Mouse (Mus musculus) stomach, postnatal 0 days (tissue): ENCODE results near the gene Olfr854. TPM values are rescaled to one million over a fixed set of nuclear protein-coding genes. Genes with fewer than 3 reads are reported as not detected.

Experiments
- ATAC-seq: fragments of 200-750 bp; cut with Nextera tagmentation; 2 replicates; pipeline ENCODE4 v1.8.0; 2017; ENCODE audit not compliant: low FRiP score, low TSS enrichment
- DNase-seq: peaks from one replicate; pipeline ENCODE4 v3.0.0-alpha.2; 2016; ENCODE audit warnings: low spot score
- H3K27ac ChIP-seq: fragments of 300-500 bp; sonication (generic); replicated peaks from 2 replicates; pipeline ENCODE4 v1.5.1; 2014; ENCODE audit warnings: mild to moderate bottlenecking, control low read depth
- H3K27me3 ChIP-seq: fragments of 300-500 bp; sonication (generic); 2 replicates; pipeline ENCODE4 v1.6.1; 2014; ENCODE audit warnings: low read length; ENCODE audit not compliant: control insufficient read depth, insufficient read depth
- H3K36me3 ChIP-seq: fragments of 300-500 bp; sonication (generic); 2 replicates; pipeline ENCODE4 v1.6.1; 2014; ENCODE audit warnings: low read length, mixed read lengths; ENCODE audit not compliant: control insufficient read depth, insufficient read depth
- H3K4me1 ChIP-seq: fragments of 300-500 bp; sonication (generic); replicated peaks from 2 replicates; pipeline ENCODE4 v1.6.1; 2014; ENCODE audit warnings: antibody characterized with exemption; ENCODE audit not compliant: control insufficient read depth, insufficient read depth
- H3K4me2 ChIP-seq: fragments of 300-500 bp; sonication (generic); replicated peaks from 2 replicates; pipeline ENCODE4 v1.6.1; 2014; ENCODE audit warnings: low read depth, mild to moderate bottlenecking, control low read depth, moderate library complexity
- H3K4me3 ChIP-seq: fragments of 300-500 bp; sonication (generic); 2 replicates; pipeline ENCODE4 v1.5.1; 2014; ENCODE audit warnings: low read depth, low read length, control low read depth
- H3K9ac ChIP-seq: fragments of 300-500 bp; sonication (generic); 2 replicates; pipeline ENCODE4 v1.6.1; 2014; ENCODE audit warnings: mild to moderate bottlenecking, low read length, control low read depth, mixed read lengths
- H3K9me3 ChIP-seq: fragments of 300-500 bp; sonication (generic); 2 replicates; pipeline ENCODE4 v1.6.1; 2016; ENCODE audit warnings: low read length; ENCODE audit not compliant: control insufficient read depth
- CTCF ChIP-seq: IDR thresholded peaks from 2 replicates; pipeline ENCODE4 v1.5.1; 2016; ENCODE audit warnings: antibody characterized with exemption, low read depth, mild to moderate bottlenecking, moderate library complexity
- EP300 ChIP-seq: optimal IDR thresholded peaks from 2 replicates; pipeline ENCODE3; 2016; ENCODE audit warnings: antibody characterized with exemption
- WGBS: fragments of 180-500 bp; shearing (Covaris S2); extraction: QIAGEN DNeasy Blood & Tissue Kit; methylation state at CpG from one replicate; pipeline ENCODE4 v1.1.7; 2014; 5-methylcytosine and 5-hydroxymethylcytosine counted together
- polyA plus RNA-seq: library from polyadenylated mRNA; unstranded; fragments of >200 nt; fragmentation: Nextera tagmentation; extraction: Ambion mirVana; gene quantifications from 2 replicates; pipeline ENCODE4 v1.2.1, GENCODE M21; 2015

Olfr854 gene
- not detected in 2 replicates for polyA plus RNA-seq

- H3K9me3 ChIP-seq: no peaks in the 10 kb centered on the region
- H3K4me2 ChIP-seq: no peak within 1 kb of the TSS
- no peaks in the 10 kb centered on the region for H3K27me3 ChIP-seq
- DNase-seq (no peak), ATAC-seq (no peak)
- H3K9ac ChIP-seq: no peak within 1 kb of the TSS
- no peak within 1 kb of the TSS for H3K27ac ChIP-seq
- 59% methylated on average over 1 of the region's 1 CpGs for WGBS
- H3K4me3 ChIP-seq: no peak within 1 kb of the TSS
- no peaks in the 10 kb centered on the region for H3K36me3 ChIP-seq
- no peaks in the 10 kb centered on the region for H3K4me1 ChIP-seq
- no peak for TF ChIP-seq EP300
- no peak for TF ChIP-seq CTCF
Measured at GRCm38 (mm10) chr9:19567282-19567681, at the start of gene Olfr854. TSS of gene Olfr854 (minus strand) at chr9:19567382.

- Histone ChIP-seq H3K27ac (no peak within 1 kb of the TSS), H3K9ac (no peak within 1 kb of the TSS), H3K36me3 (no peaks in the 10 kb centered on the region), H3K9me3 (no peaks in the 10 kb centered on the region), H3K27me3 (no peaks in the 10 kb centered on the region), H3K4me2 (no peak within 1 kb of the TSS), H3K4me3 (no peak within 1 kb of the TSS), H3K4me1 (no peaks in the 10 kb centered on the region)
- DNase-seq (no peak), ATAC-seq (no peak)
- TF ChIP-seq CTCF (no peak), EP300 (no peak)
Measured at GRCm38 (mm10) chr9:19582317-19582716, 15.1 kb upstream of the Olfr854 start, which contains the start of gene Olfr855. TSS of gene Olfr855 (plus strand) at chr9:19582617.

DNA sequence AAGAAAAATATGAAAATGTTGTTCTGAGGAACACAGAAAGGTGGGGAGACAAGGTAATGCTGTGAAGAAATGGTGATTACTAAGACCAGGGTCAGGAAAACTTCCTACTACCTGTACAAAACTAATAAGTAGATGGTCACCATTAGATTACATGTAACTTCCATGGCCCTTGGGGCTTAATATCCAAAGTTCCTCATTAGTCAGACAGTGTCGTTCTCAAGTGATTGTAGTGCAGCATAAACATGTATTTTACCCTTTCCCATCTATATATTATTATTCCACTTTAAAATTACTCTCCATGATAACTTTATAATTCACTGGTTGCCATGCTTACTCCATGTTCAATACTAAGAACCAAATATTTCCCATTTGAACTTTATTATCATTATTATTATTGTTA, 26.2 kb downstream of the Olfr854 start, which contains the start of gene Olfr853:
Gene Olfr853, minus strand, starts transcription at position 101 of the 400 bp plus-strand sequence.
- H3K4me1 ChIP-seq: no peaks in the 10 kb centered on the region
- no peak within 1 kb of the TSS for H3K4me2 ChIP-seq
- H3K9ac ChIP-seq: no peak within 1 kb of the TSS
- H3K4me3 ChIP-seq: no peak within 1 kb of the TSS
- no peaks in the 10 kb centered on the region for H3K36me3 ChIP-seq
- H3K27me3 ChIP-seq: no peaks in the 10 kb centered on the region
- 63% methylated on average over 1 of the region's 1 CpGs for WGBS
- no peak for ATAC-seq
- no peak for DNase-seq
- H3K27ac ChIP-seq: no peak within 1 kb of the TSS
- TF ChIP-seq CTCF (no peak), EP300 (no peak)
- H3K9me3 ChIP-seq: no peaks in the 10 kb centered on the region

Other genes starting within 250 kb of the Olfr854 start
- not detected in 2 replicates for gene Olfr845, start 230.9 kb downstream of the Olfr854 start, polyA plus RNA-seq
- gene Olfr846, start 203.4 kb downstream of the Olfr854 start, polyA plus RNA-seq: not detected in 2 replicates
- gene Olfr847, start 188.7 kb downstream of the Olfr854 start, polyA plus RNA-seq: not detected in 2 replicates
- gene Olfr849, start 127.1 kb downstream of the Olfr854 start, polyA plus RNA-seq: not detected in 2 replicates
- not detected in 2 replicates for gene Olfr850, start 89.1 kb downstream of the Olfr854 start, polyA plus RNA-seq
- gene Olfr851, start 74.1 kb downstream of the Olfr854 start, polyA plus RNA-seq: not detected in 2 replicates
- gene Olfr853, start 26.3 kb downstream of the Olfr854 start, polyA plus RNA-seq: not detected in 2 replicates
- not detected in 2 replicates for gene Olfr855, start 15.2 kb upstream of the Olfr854 start, polyA plus RNA-seq
- gene Zfp317, start 54.7 kb upstream of the Olfr854 start, polyA plus RNA-seq: 9.0 and 9.9 TPM in 2 replicates
- not detected in 2 replicates for gene Olfr857, start 142.1 kb upstream of the Olfr854 start, polyA plus RNA-seq
- gene Olfr58, start 212.9 kb upstream of the Olfr854 start, polyA plus RNA-seq: not detected in 2 replicates
- gene Olfr859, start 237.5 kb upstream of the Olfr854 start, polyA plus RNA-seq: not detected in 2 replicates